Mouse (Mus musculus) kidney, embryonic 14.5 days (tissue): ENCODE measurements at regions not wholly inside any gene's neighbourhood (a gene's known extent, or its start where the extent isn't known, plus 50 kb on each side); places are given as distances from the start of the nearest gene placed in this dataset.

Experiments used
- ATAC-seq: fragments of 200-750 bp; cut with Nextera tagmentation; 2 replicates; pipeline ENCODE4 v1.8.0; 2017; ENCODE audit warnings: moderate number of reproducible peaks, mild to moderate bottlenecking, moderate TSS enrichment, moderate library complexity; ENCODE audit not compliant: low FRiP score, low TSS enrichment
- H3K27ac ChIP-seq: fragments of 300-500 bp; sonication (generic); 2 replicates; pipeline ENCODE4 v1.5.1; 2014; ENCODE audit warnings: low read depth, mild to moderate bottlenecking, low read length, moderate library complexity, mixed read lengths
- H3K27me3 ChIP-seq: fragments of 300-500 bp; sonication (generic); 2 replicates; pipeline ENCODE4 v1.6.1; 2014; ENCODE audit warnings: mild to moderate bottlenecking, low read length; ENCODE audit not compliant: control insufficient read depth, insufficient read depth
- H3K36me3 ChIP-seq: fragments of 300-500 bp; sonication (generic); 2 replicates; pipeline ENCODE4 v1.6.1; 2014; ENCODE audit warnings: low read length, mixed read lengths; ENCODE audit not compliant: control insufficient read depth, insufficient read depth
- H3K4me1 ChIP-seq: fragments of 300-500 bp; sonication (generic); 2 replicates; pipeline ENCODE4 v1.6.1; 2014; ENCODE audit warnings: low read length, mixed read lengths; ENCODE audit not compliant: control insufficient read depth, insufficient read depth
- H3K4me2 ChIP-seq: fragments of 300-500 bp; sonication (generic); replicated peaks from 2 replicates; pipeline ENCODE4 v1.6.1; 2014; ENCODE audit warnings: low read depth, mild to moderate bottlenecking, low read length
- H3K4me3 ChIP-seq: fragments of 300-500 bp; sonication (generic); 2 replicates; pipeline ENCODE4 v1.5.1; 2014; ENCODE audit warnings: mild to moderate bottlenecking, low read length
- H3K9ac ChIP-seq: fragments of 300-500 bp; sonication (generic); 2 replicates; pipeline ENCODE4 v1.6.1; 2014; ENCODE audit warnings: low read depth, mild to moderate bottlenecking, low read length, moderate library complexity
- H3K9me3 ChIP-seq: fragments of 300-500 bp; sonication (generic); 2 replicates; pipeline ENCODE4 v1.6.1; 2016; ENCODE audit warnings: low read length; ENCODE audit not compliant: control insufficient read depth
- WGBS: fragments of 180-500 bp; shearing (Covaris S2); extraction: QIAGEN DNeasy Blood & Tissue Kit; methylation state at CpG from one replicate; pipeline ENCODE4 v1.1.7; 2014; 5-methylcytosine and 5-hydroxymethylcytosine counted together

DNA sequence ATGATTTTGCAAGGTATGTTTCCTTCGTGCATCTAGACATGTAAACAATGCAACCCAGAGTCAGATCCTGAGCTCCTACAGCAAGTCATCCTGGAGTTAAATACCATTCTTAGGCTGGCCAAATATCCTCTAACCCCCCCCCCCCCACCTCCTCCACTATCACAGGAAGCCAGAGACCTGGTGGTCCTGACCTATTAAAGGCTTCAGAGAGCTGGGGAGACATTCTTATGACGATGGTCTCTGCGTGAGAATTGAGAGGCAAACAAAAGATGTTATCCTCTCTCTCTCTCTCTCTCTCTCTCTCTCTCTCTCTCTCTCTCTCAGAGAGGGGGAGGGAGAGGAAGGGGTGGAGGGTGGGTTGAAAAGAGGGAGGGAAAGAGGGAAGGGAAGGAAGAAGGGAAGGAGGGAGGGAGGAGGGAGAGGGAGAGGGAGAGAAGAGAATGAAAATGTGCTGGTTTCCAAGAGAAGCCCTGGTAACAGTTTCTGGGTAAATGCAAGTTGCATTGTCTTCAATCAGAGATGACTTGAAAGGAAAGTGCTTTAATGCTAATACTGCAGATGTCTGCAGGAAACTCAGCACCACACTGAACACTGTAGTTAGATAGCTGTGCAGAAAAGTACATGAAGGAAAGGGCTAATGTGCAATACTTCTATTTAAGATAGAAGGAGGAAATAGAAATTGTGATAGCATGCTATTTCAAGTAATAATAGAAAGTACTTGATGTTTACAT, 125.3 kb downstream of the Tmem38b start:
- no peak for ATAC-seq
- no peak overlapping the region for H3K9ac ChIP-seq
- no peaks in the 10 kb centered on the region for H3K9me3 ChIP-seq
- H3K36me3 ChIP-seq = no peaks in the 10 kb centered on the region
- H3K27me3 ChIP-seq = no peaks in the 10 kb centered on the region
- no peak overlapping the region for H3K27ac ChIP-seq
- no peak overlapping the region for H3K4me2 ChIP-seq
- H3K4me1 ChIP-seq = 0 out of 2 replicates have a peak, but pooled peaks cover 3% of the 10 kb centered on the region
- no peak overlapping the region for H3K4me3 ChIP-seq
- WGBS = 51% methylated on average over 3 of the region's 3 CpGs

DNA sequence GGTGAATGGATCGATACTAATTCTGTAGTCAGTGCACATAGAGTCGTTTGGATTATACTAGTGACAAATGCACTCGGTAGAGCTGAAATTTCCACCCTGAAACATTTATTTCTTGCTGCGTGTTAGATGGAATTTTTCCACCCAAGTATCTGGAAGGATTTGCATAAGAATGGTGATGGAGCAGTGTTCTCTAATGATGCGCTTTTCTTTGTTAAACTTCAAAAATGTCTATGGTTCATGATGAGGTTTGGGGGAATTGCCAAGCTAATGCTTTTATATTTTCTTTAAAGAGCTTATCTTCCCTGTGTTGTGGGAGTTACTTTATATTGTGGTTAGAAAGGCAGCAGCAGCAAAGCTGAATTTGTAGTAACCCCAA, 125.9 kb downstream of the Tmem38b start:
- Histone ChIP-seq H3K9me3 (no peaks in the 10 kb centered on the region), H3K4me2 (no peak overlapping the region), H3K27ac (no peak overlapping the region), H3K36me3 (no peaks in the 10 kb centered on the region), H3K4me1 (0 out of 2 replicates have a peak, but pooled peaks cover 3% of the 10 kb centered on the region), H3K4me3 (no peak overlapping the region), H3K9ac (no peak overlapping the region), H3K27me3 (no peaks in the 10 kb centered on the region)
- no peak for ATAC-seq
- WGBS = 79% methylated on average over 5 of the region's 5 CpGs

DNA sequence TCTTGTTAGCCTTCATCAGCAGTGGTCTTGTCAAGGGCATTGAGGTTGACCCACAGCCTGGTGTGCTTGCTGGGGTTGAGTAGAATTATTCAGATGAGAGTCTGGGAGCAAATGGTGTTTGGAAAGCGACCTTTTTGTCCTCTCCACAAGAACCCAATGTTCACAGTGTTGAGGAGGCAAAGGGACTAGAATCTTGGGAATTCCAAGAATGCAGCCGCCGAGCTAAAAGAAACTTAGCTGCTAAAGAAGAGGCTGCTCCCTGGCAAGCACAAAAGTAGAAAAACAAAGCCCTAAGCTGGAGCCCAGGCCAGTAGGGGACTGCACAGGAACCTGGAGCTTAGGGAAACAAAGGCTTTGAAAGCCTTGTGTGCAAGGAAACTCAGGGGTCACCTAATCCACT, 126.4 kb downstream of the Tmem38b start:
- no peak for ATAC-seq
- Histone ChIP-seq H3K4me2 (no peak overlapping the region), H3K9ac (no peak overlapping the region), H3K27ac (no peak overlapping the region), H3K4me1 (0 out of 2 replicates have a peak, but pooled peaks cover 3% of the 10 kb centered on the region), H3K36me3 (no peaks in the 10 kb centered on the region), H3K9me3 (no peaks in the 10 kb centered on the region), H3K27me3 (no peaks in the 10 kb centered on the region), H3K4me3 (no peak overlapping the region)
- WGBS = 16% methylated on average over 3 of the region's 3 CpGs

DNA sequence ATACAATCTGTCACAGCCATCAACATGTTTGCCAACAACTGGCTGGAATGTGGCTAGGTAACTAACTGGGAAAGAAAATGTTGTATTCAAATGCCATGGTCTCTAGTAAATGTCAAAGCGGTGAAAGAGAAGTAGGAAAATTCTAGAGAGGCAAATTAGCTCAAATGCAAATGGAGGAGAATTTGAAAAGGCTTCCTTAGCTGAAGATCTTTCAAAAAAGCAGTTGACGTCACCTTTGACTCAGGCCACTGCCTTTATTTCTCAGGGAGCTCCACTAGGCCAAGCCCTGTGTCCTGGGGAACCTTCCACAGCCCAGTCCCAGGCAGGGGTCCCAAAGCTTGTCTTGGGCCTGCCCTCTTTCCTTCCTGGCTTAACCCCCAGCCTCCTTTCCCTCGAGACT, 136.6 kb downstream of the Tmem38b start:
- Histone ChIP-seq H3K4me3 (no peak overlapping the region), H3K27ac (no peak overlapping the region), H3K27me3 (no peaks in the 10 kb centered on the region), H3K4me1 (no peaks in the 10 kb centered on the region), H3K4me2 (no peak overlapping the region), H3K36me3 (no peaks in the 10 kb centered on the region), H3K9ac (no peak overlapping the region), H3K9me3 (no peaks in the 10 kb centered on the region)
- ATAC-seq = no peak
- WGBS = 77% methylated on average over 3 of the region's 3 CpGs

DNA sequence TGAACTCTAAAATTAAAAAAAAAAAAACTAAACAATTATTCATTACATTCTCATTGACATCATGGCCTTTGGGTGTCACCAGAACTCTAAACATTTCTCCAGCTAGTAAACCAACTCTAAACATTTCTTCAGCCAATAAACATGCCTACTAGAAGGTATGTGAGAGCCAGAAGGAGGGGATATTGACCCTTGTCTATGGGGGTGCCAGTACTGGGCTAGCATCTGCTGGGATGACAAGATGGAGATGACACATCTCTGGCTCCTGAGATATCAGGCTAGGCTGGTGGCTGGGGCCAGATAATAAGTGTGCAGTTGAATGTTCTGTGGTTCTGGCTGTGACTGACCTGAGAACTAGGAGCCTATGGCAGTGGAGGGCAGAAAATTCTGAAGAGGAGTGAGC, 144.6 kb downstream of the Tmem38b start:
- Histone ChIP-seq H3K36me3 (no peaks in the 10 kb centered on the region), H3K4me3 (no peak overlapping the region), H3K4me2 (no peak overlapping the region), H3K9ac (no peak overlapping the region), H3K9me3 (no peaks in the 10 kb centered on the region), H3K4me1 (no peaks in the 10 kb centered on the region), H3K27ac (no peak overlapping the region), H3K27me3 (no peaks in the 10 kb centered on the region)
- ATAC-seq = no peak

DNA sequence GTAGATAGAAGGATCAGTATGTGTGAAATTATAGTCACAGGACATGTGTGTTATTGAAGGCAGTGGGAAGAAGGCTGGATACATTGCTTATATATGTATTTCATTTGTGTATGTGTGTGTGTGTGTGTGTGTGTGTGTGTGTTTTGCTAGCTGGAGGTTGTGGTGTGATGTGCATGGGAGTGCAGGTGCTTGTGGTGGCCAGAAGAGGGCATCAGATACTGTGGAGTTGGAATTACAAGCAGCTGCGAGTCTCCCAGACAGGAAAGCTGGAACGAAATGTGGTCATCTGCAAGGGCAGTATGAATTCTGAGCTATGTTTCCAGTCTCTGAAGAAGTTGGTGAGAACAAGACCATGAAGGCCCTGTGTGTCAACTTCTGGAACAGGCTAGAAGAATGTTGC, 145.1 kb downstream of the Tmem38b start:
- Histone ChIP-seq H3K4me3 (no peak overlapping the region), H3K27me3 (no peaks in the 10 kb centered on the region), H3K4me1 (no peaks in the 10 kb centered on the region), H3K9ac (no peak overlapping the region), H3K9me3 (no peaks in the 10 kb centered on the region), H3K36me3 (no peaks in the 10 kb centered on the region), H3K27ac (no peak overlapping the region), H3K4me2 (no peak overlapping the region)
- WGBS = 92% methylated on average over 2 of the region's 2 CpGs
- no peak for ATAC-seq

DNA sequence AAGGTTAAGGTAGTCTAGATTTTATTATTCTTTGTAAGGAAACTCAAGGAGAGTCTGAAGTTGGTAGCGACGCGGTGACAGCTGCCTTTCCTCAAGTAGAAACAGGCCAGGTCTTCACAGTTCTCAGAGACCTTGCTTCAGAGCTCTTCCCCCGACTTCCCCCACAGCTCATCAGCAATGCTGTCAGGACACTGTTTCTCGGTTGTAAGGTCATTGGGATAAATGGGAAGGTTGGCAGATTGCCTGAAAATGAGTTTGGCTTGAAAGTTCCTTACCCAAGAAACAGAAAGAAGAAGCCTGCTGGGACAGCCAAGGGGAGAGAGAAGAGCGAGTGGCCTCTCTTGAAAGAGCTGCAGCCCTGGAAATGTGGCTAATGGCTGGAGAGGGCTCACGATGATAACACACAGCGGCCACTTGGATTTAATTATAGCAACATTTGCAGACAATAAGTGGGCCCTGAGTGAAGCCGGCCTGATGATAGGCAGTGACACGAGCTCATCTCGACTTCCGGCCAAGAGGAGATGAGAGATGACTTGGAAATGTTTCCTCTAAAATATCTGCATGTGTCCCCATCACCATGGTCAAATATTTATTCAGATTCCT, 150.3 kb downstream of the Tmem38b start:
- no peak overlapping the region for H3K4me2 ChIP-seq

DNA sequence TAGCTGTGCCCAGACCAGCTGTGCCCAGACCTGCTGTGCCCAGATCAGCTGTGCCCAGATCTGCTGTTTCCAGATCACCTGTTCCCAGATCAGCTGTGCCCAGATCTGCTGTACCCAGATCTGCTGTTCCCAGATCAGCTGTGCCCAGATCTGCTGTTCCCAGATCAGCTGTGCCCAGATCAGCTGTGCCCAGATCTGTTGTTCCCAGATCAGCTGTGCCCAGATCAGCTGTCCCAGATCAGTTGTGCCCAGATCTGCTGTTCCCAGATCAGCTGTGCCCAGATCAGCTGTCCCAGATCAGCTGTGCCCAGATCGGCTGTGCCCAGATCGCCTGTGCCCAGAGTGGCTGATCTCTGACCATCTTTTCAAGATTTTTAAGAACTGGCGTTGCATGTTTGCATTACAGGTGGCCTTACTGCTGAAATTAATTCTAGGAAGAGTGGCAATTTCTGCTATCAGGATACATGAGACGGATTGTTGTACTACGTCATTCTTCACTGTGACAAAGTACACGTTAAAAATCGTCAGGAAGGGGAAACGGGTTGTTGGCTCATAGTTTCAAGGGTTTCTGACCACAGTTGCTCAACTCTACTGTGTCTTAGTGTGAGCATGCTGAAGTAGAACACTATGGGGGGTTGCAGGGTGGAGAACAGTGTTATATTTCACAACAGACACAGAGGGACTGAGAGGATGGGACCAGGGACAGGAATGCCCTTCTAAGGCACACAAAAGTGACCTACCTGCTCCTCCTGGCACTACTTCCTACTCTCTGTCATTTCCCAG, 160.9 kb downstream of the Tmem38b start:
- no peaks in the 10 kb centered on the region for H3K4me1 ChIP-seq
- ATAC-seq = no peak
- H3K4me2 ChIP-seq = no peak overlapping the region
- no peak overlapping the region for H3K9ac ChIP-seq
- no peaks in the 10 kb centered on the region for H3K36me3 ChIP-seq
- H3K27ac ChIP-seq = no peak overlapping the region
- 71% methylated on average over 8 of the region's 8 CpGs for WGBS
- no peaks in the 10 kb centered on the region for H3K27me3 ChIP-seq
- no peak overlapping the region for H3K4me3 ChIP-seq
- no peaks in the 10 kb centered on the region for H3K9me3 ChIP-seq

More for the DNA sequence above, 150.3 kb downstream of the Tmem38b start:
- ATAC-seq = no peak
- WGBS = 61% methylated on average over 12 of the region's 12 CpGs
- no peaks in the 10 kb centered on the region for H3K36me3 ChIP-seq
- no peaks in the 10 kb centered on the region for H3K9me3 ChIP-seq
- no peak overlapping the region for H3K4me3 ChIP-seq
- H3K27ac ChIP-seq = no peak overlapping the region
- no peaks in the 10 kb centered on the region for H3K4me1 ChIP-seq
- H3K9ac ChIP-seq = no peak overlapping the region
- no peaks in the 10 kb centered on the region for H3K27me3 ChIP-seq

DNA sequence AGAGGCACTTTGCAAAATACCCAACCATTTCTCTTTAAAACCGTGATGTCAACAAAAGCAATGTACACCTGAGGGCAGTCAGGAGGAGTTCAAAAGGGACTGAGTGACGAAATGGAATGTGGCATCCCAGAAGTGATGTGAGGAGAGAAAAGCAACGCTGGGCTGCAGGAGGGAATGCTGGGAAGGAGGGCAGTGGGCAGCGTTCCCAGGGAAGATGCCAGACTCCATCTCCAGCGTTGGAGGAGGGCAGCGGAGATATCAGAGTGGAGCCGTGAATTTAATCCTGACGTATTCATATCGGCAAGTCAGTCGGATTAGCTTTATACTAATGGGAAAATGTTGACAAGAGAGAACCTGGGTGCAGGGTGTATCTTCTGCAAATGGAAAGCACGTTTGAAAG, 161.7 kb downstream of the Tmem38b start:
- no peak for ATAC-seq
- Histone ChIP-seq H3K4me2 (no peak overlapping the region), H3K27me3 (no peaks in the 10 kb centered on the region), H3K4me3 (no peak overlapping the region), H3K27ac (no peak overlapping the region), H3K4me1 (no peaks in the 10 kb centered on the region), H3K9me3 (no peaks in the 10 kb centered on the region), H3K36me3 (no peaks in the 10 kb centered on the region), H3K9ac (no peak overlapping the region)
- 87% methylated on average over 11 of the region's 11 CpGs for WGBS
